Mouse (Mus musculus) G1E (cell line): ENCODE results near the gene Trp53tg5.

Source experiments
- CTCF ChIP-seq: IDR thresholded peaks from 2 replicates; pipeline ENCODE4 v1.5.1; 2012; ENCODE audit warnings: low read depth, low read length, inconsistent platforms, mixed read lengths
- TAL1 ChIP-seq: conservative IDR thresholded peaks from 2 replicates; pipeline ENCODE4 v1.6.1; 2012; ENCODE audit warnings: low read depth, low read length, inconsistent platforms, mixed read lengths

DNA sequence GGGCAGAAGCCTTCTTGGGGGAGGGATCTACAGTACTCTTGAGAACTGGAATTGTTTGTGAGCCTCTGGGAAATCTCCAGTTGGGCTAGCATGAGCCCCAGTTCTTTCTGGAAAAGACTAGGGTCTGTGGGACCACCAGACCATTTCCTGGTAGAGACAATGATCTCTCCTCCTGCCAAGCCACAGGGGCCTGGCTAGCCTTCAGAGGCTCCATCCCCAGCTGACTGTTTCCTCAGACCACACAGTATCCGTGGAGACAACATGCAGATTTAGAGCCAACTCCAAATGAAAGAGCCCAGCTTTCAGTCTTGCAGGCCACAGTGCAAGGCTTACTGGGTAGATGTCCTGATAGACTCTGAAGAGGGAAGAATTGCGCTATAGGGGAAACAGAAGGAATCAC lies 20.6 kb upstream of the Trp53tg5 start:
- TF ChIP-seq CTCF = no peak
- TF ChIP-seq TAL1 = no peak
